Mouse (Mus musculus) megakaryocyte, embryonic 14.5 days (primary cell): ENCODE measurements around the gene Scn5a.

Experiments
- FLI1 ChIP-seq: IDR thresholded peaks from 2 replicates; pipeline ENCODE4 v1.6.1; 2012; ENCODE audit warnings: low read length, inconsistent platforms, mixed read lengths
- GATA1 ChIP-seq: IDR thresholded peaks from 3 replicates; pipeline ENCODE4 v1.6.1; 2012; ENCODE audit warnings: mixed read lengths, low read length, inconsistent platforms, borderline replicate concordance

GRCm38 (mm10) chr9:119523301-119523700, 55.5 kb downstream of the Scn5a start:
- TF ChIP-seq GATA1 (no peak), FLI1 (no peak)
